Mouse (Mus musculus) frontal cortex, postnatal 14 days (tissue): Measurements from ENCODE around the gene Zfhx3.

Experiments
- DNase-seq, 2 experiments: peaks; one replicate each; pipeline ENCODE4 v3.0.0; 2022; ENCODE audit warnings: low spot score in 2 of 2

Zfhx3 gene

GRCm38 (mm10) chr8:108924526-108924925 lies 982.1 kb downstream of the Zfhx3 start:
- DNase-seq, result no peak

- no peak for DNase-seq
These were observed 983.7 kb downstream of the Zfhx3 start for GRCm38 (mm10) chr8:108926106-108926505.

- no peak for DNase-seq
These were observed 988.2 kb downstream of the Zfhx3 start for GRCm38 (mm10) chr8:108930635-108931034.

- DNase-seq, result no peak
These were observed 989.4 kb downstream of the Zfhx3 start for GRCm38 (mm10) chr8:108931837-108932236.

GRCm38 (mm10) chr8:108932729-108933128 lies 990.3 kb downstream of the Zfhx3 start:
- no peak for DNase-seq

- DNase-seq, result no peak
These were observed 993.6 kb downstream of the Zfhx3 start for GRCm38 (mm10) chr8:108935834-108936694.

- no peak for DNase-seq
These were observed 994.4 kb downstream of the Zfhx3 start for GRCm38 (mm10) chr8:108936695-108937448.

GRCm38 (mm10) chr8:108937904-108938455 lies 995.5 kb downstream of the Zfhx3 start:
- DNase-seq, result no peak

- no peak for DNase-seq
These were observed 1000.2 kb downstream of the Zfhx3 start for GRCm38 (mm10) chr8:108942686-108943085.

GRCm38 (mm10) chr8:108943132-108943531 lies 1000.7 kb downstream of the Zfhx3 start:
- DNase-seq, result no peak

GRCm38 (mm10) chr8:108944312-108944711 lies 1001.9 kb downstream of the Zfhx3 start:
- no peak for DNase-seq

- no peak for DNase-seq
These were observed 1007.9 kb downstream of the Zfhx3 start for GRCm38 (mm10) chr8:108950311-108950710.

- no peak for DNase-seq
These were observed 1009.1 kb downstream of the Zfhx3 start for GRCm38 (mm10) chr8:108951560-108951959.

- DNase-seq, result no peak
These were observed 1014.0 kb downstream of the Zfhx3 start for GRCm38 (mm10) chr8:108956416-108956815.

- DNase-seq, result peak in 1 of 2 experiments; percentile 12
These were observed 1020.1 kb downstream of the Zfhx3 start for GRCm38 (mm10) chr8:108962516-108962915.

GRCm38 (mm10) chr8:108963181-108963580 lies 1020.7 kb downstream of the Zfhx3 start:
- no peak for DNase-seq

- no peak for DNase-seq
These were observed 1023.6 kb downstream of the Zfhx3 start for GRCm38 (mm10) chr8:108966041-108966440.

- DNase-seq, result no peak
These were observed 1031.3 kb downstream of the Zfhx3 start for GRCm38 (mm10) chr8:108973639-108974325.

GRCm38 (mm10) chr8:108977693-108978361 lies 1035.4 kb downstream of the Zfhx3 start:
- DNase-seq, result no peak

- no peak for DNase-seq
These were observed 1035.9 kb downstream of the Zfhx3 start for GRCm38 (mm10) chr8:108978362-108978750.

GRCm38 (mm10) chr8:108984904-108985303 lies 1042.5 kb downstream of the Zfhx3 start:
- no peak for DNase-seq
